Mouse (Mus musculus): ENCODE measurements around the gene Rpap3.

The Rpap3 gene

GRCm38 (mm10) chr15:97705211-97706050 lies at the start of gene Rpap3:
Gene Rpap3, minus strand, starts transcription at chr15:97705825.
- peak; percentile 82 for DNase-seq (ENCODE audit: low spot score)

GRCm38 (mm10) chr15:97755361-97755760 lies 49.7 kb upstream of the Rpap3 start:
- no peak for DNase-seq (ENCODE audit: low spot score)

- no peak for DNase-seq (ENCODE audit: low spot score)
These were observed 48.9 kb upstream of the Rpap3 start for GRCm38 (mm10) chr15:97754476-97754875.

GRCm38 (mm10) chr15:97752491-97752890 lies 46.9 kb upstream of the Rpap3 start:
- DNase-seq (ENCODE audit: low spot score), result no peak

- DNase-seq (ENCODE audit: low spot score), result no peak
These were observed 46.1 kb upstream of the Rpap3 start for GRCm38 (mm10) chr15:97751676-97752075.

- DNase-seq (ENCODE audit: low spot score), result peak; percentile 92
These were observed 45.1 kb upstream of the Rpap3 start for GRCm38 (mm10) chr15:97750697-97751096.

- no peak for DNase-seq (ENCODE audit: low spot score)
These were observed 44.2 kb upstream of the Rpap3 start for GRCm38 (mm10) chr15:97749841-97750240.

- no peak for DNase-seq (ENCODE audit: low spot score)
These were observed 43.8 kb upstream of the Rpap3 start for GRCm38 (mm10) chr15:97749397-97749796.

GRCm38 (mm10) chr15:97748964-97749363 lies 43.3 kb upstream of the Rpap3 start:
- no peak for DNase-seq (ENCODE audit: low spot score)

GRCm38 (mm10) chr15:97748309-97748708 lies 42.7 kb upstream of the Rpap3 start:
- no peak for DNase-seq (ENCODE audit: low spot score)

GRCm38 (mm10) chr15:97747486-97747885 lies 41.9 kb upstream of the Rpap3 start:
- DNase-seq (ENCODE audit: low spot score), result no peak

GRCm38 (mm10) chr15:97746748-97747147 lies 41.1 kb upstream of the Rpap3 start:
- DNase-seq (ENCODE audit: low spot score), result no peak

GRCm38 (mm10) chr15:97746278-97746677 lies 40.7 kb upstream of the Rpap3 start:
- no peak for DNase-seq (ENCODE audit: low spot score)

- DNase-seq (ENCODE audit: low spot score), result no peak
These were observed 39.7 kb upstream of the Rpap3 start for GRCm38 (mm10) chr15:97745331-97745730.

- no peak for DNase-seq (ENCODE audit: low spot score)
These were observed 39.3 kb upstream of the Rpap3 start for GRCm38 (mm10) chr15:97744930-97745329.

GRCm38 (mm10) chr15:97743961-97744525 lies 38.4 kb upstream of the Rpap3 start:
- DNase-seq (ENCODE audit: low spot score), result no peak

- DNase-seq (ENCODE audit: low spot score), result no peak
These were observed 37.6 kb upstream of the Rpap3 start for GRCm38 (mm10) chr15:97743210-97743609.

- no peak for DNase-seq (ENCODE audit: low spot score)
These were observed 37.0 kb upstream of the Rpap3 start for GRCm38 (mm10) chr15:97742600-97742999.

GRCm38 (mm10) chr15:97742074-97742473 lies 36.4 kb upstream of the Rpap3 start:
- no peak for DNase-seq (ENCODE audit: low spot score)

GRCm38 (mm10) chr15:97741662-97742061 lies 36.0 kb upstream of the Rpap3 start:
- DNase-seq (ENCODE audit: low spot score), result no peak

- no peak for DNase-seq (ENCODE audit: low spot score)
These were observed 34.7 kb upstream of the Rpap3 start for GRCm38 (mm10) chr15:97740283-97740732.

- DNase-seq (ENCODE audit: low spot score), result no peak
These were observed 33.3 kb upstream of the Rpap3 start for GRCm38 (mm10) chr15:97738923-97739322.

GRCm38 (mm10) chr15:97731988-97732387 lies 26.4 kb upstream of the Rpap3 start:
- DNase-seq (ENCODE audit: low spot score), result no peak

- DNase-seq (ENCODE audit: low spot score), result no peak
These were observed 25.5 kb upstream of the Rpap3 start, which contains the start of gene Endou for GRCm38 (mm10) chr15:97731111-97731510. Gene Endou, minus strand, starts transcription at chr15:97731339.

Measured in lung, postnatal 25 days (tissue).